Mouse (Mus musculus) gastrocnemius, adult 18-20 months (tissue): ENCODE measurements at regions not wholly inside any gene's neighbourhood (a gene's known extent, or its start where the extent isn't known, plus 50 kb on each side); places are given as distances from the start of the nearest gene placed in this dataset.

Experiments used
- DNase-seq: peaks from one replicate; pipeline ENCODE4 v3.0.0; 2021; ENCODE audit warnings: low spot score

- no peak for DNase-seq
Measured at GRCm38 (mm10) chrX:49387439-49387838, 76.3 kb upstream of the Arhgap36 start.

DNA sequence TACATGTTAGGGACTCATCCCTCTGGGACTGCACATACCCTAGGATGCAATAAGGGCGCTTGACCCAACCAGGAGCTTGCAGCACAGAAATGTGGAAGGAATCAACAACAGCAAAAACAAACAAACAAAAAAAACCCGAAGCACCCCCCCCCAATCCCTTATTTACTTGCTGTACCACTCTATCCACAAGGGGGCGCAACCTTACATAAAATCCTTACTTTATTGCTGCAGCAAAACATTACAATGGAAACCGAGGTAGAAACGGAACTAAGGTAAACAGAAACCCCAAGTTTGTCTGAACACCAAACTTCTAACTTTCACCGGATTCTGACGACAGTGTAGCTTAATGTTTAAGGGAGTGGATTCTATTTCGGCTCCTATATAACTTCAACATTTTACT lies 86.7 kb upstream of the Arhgap36 start:
- DNase-seq = peak; percentile 2

DNA sequence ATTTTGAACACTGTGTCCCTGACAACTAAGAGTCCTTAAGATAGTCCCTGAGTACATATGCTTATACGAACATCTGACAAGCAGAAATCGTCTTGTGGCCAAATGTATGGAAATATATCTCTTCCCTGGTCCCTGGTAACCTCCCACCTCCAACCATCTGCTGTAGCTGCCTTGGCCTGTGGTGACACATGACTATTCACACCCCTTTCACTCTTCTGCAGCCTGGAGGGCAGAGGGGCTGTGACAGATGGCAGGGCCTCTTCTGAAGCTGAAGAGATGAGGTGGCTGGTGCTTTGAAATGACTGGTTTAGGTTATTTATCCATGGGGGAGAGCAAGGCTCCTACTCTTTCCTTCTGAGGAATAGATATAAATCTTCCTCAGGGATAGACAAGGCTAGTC lies 82.3 kb upstream of the Enox2 start:
- no peak for DNase-seq

DNA sequence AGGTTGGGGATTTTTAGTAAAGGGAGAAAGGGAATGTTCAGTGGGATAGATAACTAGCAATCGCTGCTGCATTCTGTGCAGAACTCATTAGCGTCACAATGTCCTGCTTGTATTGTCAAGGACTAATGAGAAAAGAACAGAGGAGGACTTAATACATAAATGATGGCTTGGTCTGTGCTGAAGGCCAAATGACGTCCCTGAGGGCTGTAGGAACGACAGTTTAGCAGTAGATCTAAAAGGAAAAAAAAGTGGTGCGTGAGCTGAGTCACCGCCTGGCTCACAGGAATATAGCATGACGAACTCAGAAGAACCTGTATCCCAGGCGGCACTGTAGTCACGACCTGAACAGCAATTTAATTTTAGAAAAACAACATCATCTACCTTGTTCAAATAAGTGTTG lies 81.3 kb upstream of the Enox2 start:
- DNase-seq = no peak

- DNase-seq = no peak
Measured at GRCm38 (mm10) chrX:49346451-49346850, 58.4 kb upstream of the Enox2 start.
